Mouse (Mus musculus): ENCODE data around the gene Cks1b. TPM values are rescaled to one million over a fixed set of nuclear protein-coding genes. Genes with fewer than 3 reads are reported as not detected.

Gene Cks1b
- polyA plus RNA-seq, 2 experiments: 247 to 473 TPM

- H3K4me1 ChIP-seq (ENCODE audit: control insufficient read depth, insufficient read depth, low read length): peaks cover 7% of the 10 kb centered on the region
- ATAC-seq (ENCODE audit: low FRiP score, low read depth): no peak
These were observed 22.5 kb upstream of the Cks1b start for GRCm38 (mm10) chr3:89440691-89441090.

GRCm38 (mm10) chr3:89437269-89437668 lies 19.1 kb upstream of the Cks1b start:
- Histone ChIP-seq H3K9me3 (ENCODE audit: control insufficient read depth, low read length) (no peaks in the 10 kb centered on the region), H3K4me2 (replicated peaks; ENCODE audit: low read depth, low read length, severe bottlenecking) (peak overlapping the region; percentile 60), H3K4me3 (replicated peaks; ENCODE audit: low read length) (peak overlapping the region; percentile 46), H3K36me3 (ENCODE audit: control insufficient read depth, insufficient read depth, low read length) (peaks cover 25% of the 10 kb centered on the region), H3K9ac (ENCODE audit: low read depth, low read length, severe bottlenecking) (peak overlapping the region; percentile 53), H3K27me3 (ENCODE audit: control insufficient read depth, insufficient read depth, low read length) (no peaks in the 10 kb centered on the region), H3K27ac (replicated peaks; ENCODE audit: low read depth, low read length) (no peak overlapping the region), H3K4me1 (ENCODE audit: control insufficient read depth, insufficient read depth, low read length) (peaks cover 7% of the 10 kb centered on the region)
- TF ChIP-seq POLR2A (IDR thresholded peaks at IDR 0.05; ENCODE audit: borderline replicate concordance, extremely low read depth, insufficient read depth, insufficient read length): no peak
- 33% methylated on average over 5 of the region's 5 CpGs for WGBS
- ATAC-seq (ENCODE audit: low FRiP score, low read depth) (0 out of 2 replicates have a peak, but pooled peaks have one; percentile 6), DNase-seq (ENCODE audit: low spot score) (no peak)

More at GRCm38 (mm10) chr3:89440691-89441090, 22.5 kb upstream of the Cks1b start:
- WGBS: 85% methylated on average over 2 of the region's 2 CpGs
- Histone ChIP-seq H3K9ac (ENCODE audit: low read depth, low read length, severe bottlenecking) (no peak overlapping the region), H3K27me3 (ENCODE audit: control insufficient read depth, insufficient read depth, low read length) (no peaks in the 10 kb centered on the region), H3K9me3 (ENCODE audit: control insufficient read depth, low read length) (no peaks in the 10 kb centered on the region), H3K4me2 (replicated peaks; ENCODE audit: low read depth, low read length, severe bottlenecking) (no peak overlapping the region), H3K4me3 (replicated peaks; ENCODE audit: low read length) (no peak overlapping the region), H3K27ac (replicated peaks; ENCODE audit: low read depth, low read length) (no peak overlapping the region), H3K36me3 (ENCODE audit: control insufficient read depth, insufficient read depth, low read length) (peaks cover 16% of the 10 kb centered on the region)
- DNase-seq (ENCODE audit: low spot score): no peak
- TF ChIP-seq POLR2A (IDR thresholded peaks at IDR 0.05; ENCODE audit: borderline replicate concordance, extremely low read depth, insufficient read depth, insufficient read length): no peak

- H3K4me2 ChIP-seq (replicated peaks; ENCODE audit: low read depth, low read length, severe bottlenecking): peak within 1 kb of the TSS; percentile 60
- DNase-seq (ENCODE audit: low spot score) (peak; percentile 84), ATAC-seq (ENCODE audit: low FRiP score, low read depth) (peak; percentile 92)
- TF ChIP-seq POLR2A (IDR thresholded peaks at IDR 0.05; ENCODE audit: borderline replicate concordance, extremely low read depth, insufficient read depth, insufficient read length): no peak
- WGBS: 6% methylated on average over 16 of the region's 16 CpGs
- peaks cover 10% of the 10 kb centered on the region for H3K4me1 ChIP-seq (ENCODE audit: control insufficient read depth, insufficient read depth, low read length)
- H3K27me3 ChIP-seq (ENCODE audit: control insufficient read depth, insufficient read depth, low read length): no peaks in the 10 kb centered on the region
- no peak within 1 kb of the TSS; the same call in 1 of the 2 replicates for H3K27ac ChIP-seq (replicated peaks; ENCODE audit: low read depth, low read length)
- H3K9me3 ChIP-seq (ENCODE audit: control insufficient read depth, low read length): no peaks in the 10 kb centered on the region
- peak within 1 kb of the TSS; percentile 53 for H3K9ac ChIP-seq (ENCODE audit: low read depth, low read length, severe bottlenecking)
- peak within 1 kb of the TSS; percentile 46 for H3K4me3 ChIP-seq (replicated peaks; ENCODE audit: low read length)
- H3K36me3 ChIP-seq (ENCODE audit: control insufficient read depth, insufficient read depth, low read length): peaks cover 28% of the 10 kb centered on the region
These were observed 18.3 kb upstream of the Cks1b start, which contains the start of gene Pbxip1 for GRCm38 (mm10) chr3:89436176-89437113. TSS of gene Pbxip1 (plus strand) at chr3:89436706.

- Histone ChIP-seq H3K27me3 (ENCODE audit: control insufficient read depth, insufficient read depth, low read length) (no peaks in the 10 kb centered on the region), H3K4me2 (replicated peaks; ENCODE audit: low read depth, low read length, severe bottlenecking) (no peak overlapping the region), H3K27ac (replicated peaks; ENCODE audit: low read depth, low read length) (peak overlapping the region; percentile 55; the same call in 1 of the 2 replicates), H3K4me3 (replicated peaks; ENCODE audit: low read length) (no peak overlapping the region), H3K9ac (ENCODE audit: low read depth, low read length, severe bottlenecking) (no peak overlapping the region), H3K4me1 (ENCODE audit: control insufficient read depth, insufficient read depth, low read length) (peaks cover 16% of the 10 kb centered on the region), H3K36me3 (ENCODE audit: control insufficient read depth, insufficient read depth, low read length) (peaks cover 26% of the 10 kb centered on the region), H3K9me3 (ENCODE audit: control insufficient read depth, low read length) (no peaks in the 10 kb centered on the region)
- 63% methylated on average over 7 of the region's 7 CpGs for WGBS
- DNase-seq (ENCODE audit: low spot score) (no peak), ATAC-seq (ENCODE audit: low FRiP score, low read depth) (no peak)
- no peak for TF ChIP-seq POLR2A (IDR thresholded peaks at IDR 0.05; ENCODE audit: borderline replicate concordance, extremely low read depth, insufficient read depth, insufficient read length)
These were observed 16.9 kb upstream of the Cks1b start for GRCm38 (mm10) chr3:89435041-89435440.

- Histone ChIP-seq H3K27ac (replicated peaks; ENCODE audit: low read depth, low read length) (peak overlapping the region; percentile 55; the same call in 1 of the 2 replicates), H3K9me3 (ENCODE audit: control insufficient read depth, low read length) (no peaks in the 10 kb centered on the region), H3K9ac (ENCODE audit: low read depth, low read length, severe bottlenecking) (no peak overlapping the region), H3K27me3 (ENCODE audit: control insufficient read depth, insufficient read depth, low read length) (no peaks in the 10 kb centered on the region), H3K4me1 (ENCODE audit: control insufficient read depth, insufficient read depth, low read length) (peaks cover 16% of the 10 kb centered on the region), H3K36me3 (ENCODE audit: control insufficient read depth, insufficient read depth, low read length) (peaks cover 26% of the 10 kb centered on the region), H3K4me3 (replicated peaks; ENCODE audit: low read length) (no peak overlapping the region), H3K4me2 (replicated peaks; ENCODE audit: low read depth, low read length, severe bottlenecking) (no peak overlapping the region)
- ATAC-seq (ENCODE audit: low FRiP score, low read depth) (no peak), DNase-seq (ENCODE audit: low spot score) (no peak)
- 81% methylated on average over 11 of the region's 11 CpGs for WGBS
- no peak for TF ChIP-seq POLR2A (IDR thresholded peaks at IDR 0.05; ENCODE audit: borderline replicate concordance, extremely low read depth, insufficient read depth, insufficient read length)
These were observed 16.3 kb upstream of the Cks1b start for GRCm38 (mm10) chr3:89434532-89434931.

Measured in limb, embryonic 14.5 days (tissue).